Mouse (Mus musculus) brain, embryonic 18.5 days (tissue): ENCODE results near the gene C3ar1.

Source experiments
- DNase-seq: peaks from one replicate; pipeline ENCODE4 v3.0.0-alpha.2; 2012; ENCODE audit warnings: low read depth, low spot score

C3ar1 gene

DNA sequence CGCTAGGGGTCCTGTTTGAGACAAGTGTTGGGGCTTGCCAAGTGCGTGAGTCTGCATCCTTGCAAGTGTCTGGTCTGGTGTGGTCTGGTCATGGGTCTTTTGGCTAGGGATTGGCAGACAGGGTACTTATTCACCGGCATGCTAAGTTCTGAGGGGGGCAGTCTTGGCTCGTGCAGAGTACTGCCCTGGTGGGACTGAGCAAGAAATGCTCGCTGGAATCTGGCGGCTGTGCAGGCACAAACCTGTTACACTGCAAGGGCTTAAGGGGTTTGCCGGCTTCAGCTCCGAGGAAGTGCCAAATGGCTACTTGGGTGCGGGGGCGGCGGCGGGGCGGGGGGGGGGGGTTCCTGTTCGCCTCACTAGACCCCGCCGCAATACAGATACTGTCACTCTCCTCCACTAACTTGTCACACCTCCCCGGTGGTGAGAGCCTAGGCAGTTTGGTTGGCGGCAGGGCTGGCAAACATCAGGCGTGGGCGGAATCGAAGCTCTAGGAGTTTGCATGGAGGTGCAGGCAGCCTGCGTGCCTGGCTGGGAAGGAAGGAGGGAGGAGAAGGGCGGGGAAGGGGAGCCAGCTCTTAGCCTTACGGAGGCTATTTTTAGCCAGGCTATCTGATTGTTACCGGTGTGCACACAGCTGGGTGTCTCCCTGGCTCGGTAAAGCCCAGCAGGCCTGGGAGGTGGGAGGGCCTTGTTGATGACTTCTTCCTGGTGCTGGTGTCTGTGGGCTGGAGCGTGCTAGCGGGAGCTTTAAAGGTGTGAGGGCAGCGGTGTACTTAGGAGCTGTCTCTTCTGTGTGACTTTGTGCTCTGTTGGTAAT lies 29.8 kb downstream of the C3ar1 start:
- DNase-seq: no peak

DNA sequence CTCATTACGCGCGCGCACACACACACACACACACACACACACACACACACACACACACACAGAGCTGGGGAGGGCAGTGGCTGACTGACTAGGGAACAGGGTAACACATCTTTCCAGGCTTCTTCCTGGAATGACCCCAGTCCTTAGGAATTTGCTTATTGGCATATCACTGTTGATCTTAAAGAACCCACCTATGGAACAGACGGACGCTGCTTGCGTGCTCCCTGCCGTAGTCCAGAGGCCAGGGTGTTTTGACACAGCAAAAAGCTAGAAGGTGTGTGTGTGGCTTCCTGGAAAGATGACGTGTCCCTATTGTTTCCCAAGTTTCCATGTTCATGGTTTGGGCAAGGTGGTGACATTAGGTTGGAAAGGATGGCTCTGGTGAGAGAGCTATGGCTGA lies 30.8 kb downstream of the C3ar1 start:
- no peak for DNase-seq

DNA sequence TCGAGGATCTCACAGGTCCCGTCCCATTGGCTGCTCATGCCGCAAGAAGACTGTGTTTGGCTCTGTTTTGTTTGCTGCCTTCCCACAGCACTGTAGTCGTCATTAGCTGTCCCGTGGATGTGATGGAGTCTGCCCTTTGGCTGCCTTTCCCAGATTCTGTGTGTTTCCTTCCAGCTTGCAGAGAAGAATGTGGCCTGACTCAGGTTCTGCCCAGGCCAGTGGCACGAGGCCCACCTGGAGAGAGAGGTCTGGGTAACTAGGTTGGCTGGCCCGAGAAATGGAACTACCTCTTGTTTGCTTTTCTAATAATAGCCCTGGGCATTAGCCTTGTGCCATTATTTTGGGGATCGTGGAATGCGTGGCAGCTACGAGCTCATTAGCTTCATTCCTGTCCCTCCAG lies 31.9 kb downstream of the C3ar1 start:
- no peak for DNase-seq

DNA sequence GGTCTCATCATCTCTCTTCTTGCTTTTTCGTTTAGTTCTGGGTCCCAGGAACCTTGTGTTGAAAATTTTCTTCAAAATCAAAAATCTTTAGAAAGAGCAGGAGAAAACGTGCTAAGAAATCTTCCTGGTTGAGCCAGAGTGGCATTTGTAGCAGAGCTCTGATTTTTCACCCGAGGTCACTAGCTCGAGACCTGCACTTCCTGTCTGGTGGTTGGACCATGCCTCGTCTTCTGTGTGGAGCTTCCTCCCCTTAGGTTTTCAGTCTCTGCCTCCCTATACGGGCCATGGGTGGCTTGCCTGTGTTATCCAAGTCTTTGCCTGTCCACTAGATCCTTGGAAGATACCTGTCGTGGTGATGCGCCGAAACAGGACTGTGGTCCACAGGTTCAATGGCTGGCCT lies 34.1 kb downstream of the C3ar1 start:
- no peak for DNase-seq

DNA sequence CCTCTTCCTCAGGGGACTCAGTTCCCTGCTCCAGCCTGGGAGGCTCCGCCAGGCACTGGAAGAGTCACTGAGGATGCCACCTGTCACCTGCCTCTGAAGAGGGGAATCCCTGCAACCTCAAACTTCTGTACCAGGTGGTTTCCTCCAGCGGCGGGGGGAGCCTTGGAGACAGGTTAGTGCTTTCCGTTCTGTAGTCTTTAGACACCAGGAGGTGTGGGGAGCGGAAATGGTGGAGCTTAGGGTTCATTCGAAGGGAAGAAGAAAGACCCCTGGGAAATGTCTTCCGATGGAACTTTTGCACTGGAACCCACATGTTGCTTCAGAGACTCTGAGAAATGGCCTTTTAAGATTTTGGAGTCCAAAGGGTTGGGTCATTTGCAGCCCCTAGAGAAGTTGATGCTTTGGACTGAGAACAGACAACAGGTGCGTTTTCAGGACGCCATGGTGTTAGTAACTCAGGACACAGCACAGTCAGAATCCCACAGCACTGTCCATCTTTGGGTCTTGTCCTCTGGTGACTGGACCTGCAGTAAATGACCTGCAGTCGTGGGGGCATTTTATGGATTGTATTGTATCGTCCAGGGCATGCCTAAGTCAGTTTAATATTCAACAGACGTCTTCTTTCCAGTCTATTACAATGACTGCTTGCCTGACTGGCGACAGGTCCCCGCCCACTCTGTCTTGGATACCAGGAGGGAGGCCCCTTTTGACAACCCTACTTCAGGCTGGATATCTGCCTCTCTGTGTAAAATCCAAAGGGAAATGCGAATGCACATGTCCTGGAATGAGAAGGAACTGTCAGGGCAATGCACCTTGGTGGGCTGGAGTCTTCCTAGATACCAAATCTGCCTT lies 34.9 kb downstream of the C3ar1 start:
- no peak for DNase-seq

DNA sequence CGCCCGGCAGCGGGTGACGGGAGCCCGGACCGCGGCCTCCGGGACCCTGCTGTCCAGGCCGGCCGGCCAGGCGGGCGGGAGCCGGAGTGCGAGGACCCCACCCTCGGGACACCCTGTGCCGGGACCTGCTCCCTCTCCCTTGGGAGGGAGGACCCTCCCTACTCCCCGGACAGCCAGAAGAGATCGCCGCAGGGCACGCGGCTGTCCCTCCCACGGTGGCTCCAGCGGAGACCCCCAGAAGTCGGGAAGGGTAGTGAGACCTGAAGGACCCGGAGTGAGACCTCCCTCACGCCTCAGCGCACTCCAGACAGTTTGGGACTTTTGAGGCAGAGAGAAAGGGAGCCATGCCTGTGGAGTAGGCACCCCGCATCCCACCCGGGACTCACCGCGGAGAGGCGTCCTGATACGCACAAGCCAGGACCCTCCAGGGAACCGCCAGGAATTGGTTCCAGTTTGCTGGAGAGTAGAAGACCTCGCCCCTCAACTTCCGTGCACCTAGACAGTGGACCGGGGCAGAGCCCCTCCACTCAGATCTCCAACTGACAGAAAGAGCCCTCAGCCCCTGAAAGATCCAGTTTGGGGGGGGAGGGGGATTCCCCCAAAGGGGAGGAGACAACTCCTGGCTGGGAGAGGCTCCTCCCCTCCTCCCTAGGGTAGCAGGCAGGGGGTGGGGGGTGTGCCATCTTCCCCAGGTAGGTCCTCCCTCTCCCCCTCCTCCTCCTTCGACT lies 35.7 kb downstream of the C3ar1 start:
- no peak for DNase-seq

DNA sequence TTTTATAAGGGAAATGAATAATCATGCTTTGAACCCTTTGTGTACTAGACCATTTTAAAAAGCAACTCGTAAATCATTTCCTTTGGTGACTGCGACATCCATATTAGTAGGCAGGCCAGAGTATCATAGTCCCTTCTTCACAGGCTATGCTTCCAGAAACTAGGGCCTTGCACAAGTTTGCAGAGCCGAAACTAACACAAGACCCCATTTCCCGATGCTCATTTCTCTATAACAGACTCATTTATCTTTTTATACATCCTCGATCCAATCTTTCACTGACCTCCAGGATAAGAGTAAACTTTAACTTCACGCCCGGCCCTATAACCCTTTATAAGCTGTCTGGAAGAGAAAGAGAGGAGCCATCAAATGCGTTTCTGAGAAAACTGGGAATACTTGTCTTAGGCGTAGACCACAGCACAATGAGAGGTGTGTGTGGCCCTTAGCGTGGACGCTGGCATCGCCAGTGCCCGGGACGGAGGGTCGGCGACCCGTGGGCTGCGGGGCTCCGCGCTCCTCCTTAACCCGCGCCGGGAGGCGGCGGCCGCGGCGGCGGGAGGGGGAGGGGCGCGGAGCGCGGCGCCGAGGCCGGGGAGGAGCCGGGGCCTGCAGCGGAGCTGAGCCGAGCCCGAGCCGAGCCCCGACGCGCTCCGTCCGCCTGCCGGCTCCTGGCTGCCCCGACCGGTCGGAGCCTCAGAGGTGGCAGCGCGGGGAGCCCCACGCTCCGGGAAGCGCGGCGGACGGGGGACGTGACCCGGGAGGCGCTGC lies 36.5 kb downstream of the C3ar1 start, which contains the start of gene Foxj2:
Foxj2 (plus strand) TSS at position 609 of the 765 bp plus-strand sequence.
- no peak for DNase-seq

DNA sequence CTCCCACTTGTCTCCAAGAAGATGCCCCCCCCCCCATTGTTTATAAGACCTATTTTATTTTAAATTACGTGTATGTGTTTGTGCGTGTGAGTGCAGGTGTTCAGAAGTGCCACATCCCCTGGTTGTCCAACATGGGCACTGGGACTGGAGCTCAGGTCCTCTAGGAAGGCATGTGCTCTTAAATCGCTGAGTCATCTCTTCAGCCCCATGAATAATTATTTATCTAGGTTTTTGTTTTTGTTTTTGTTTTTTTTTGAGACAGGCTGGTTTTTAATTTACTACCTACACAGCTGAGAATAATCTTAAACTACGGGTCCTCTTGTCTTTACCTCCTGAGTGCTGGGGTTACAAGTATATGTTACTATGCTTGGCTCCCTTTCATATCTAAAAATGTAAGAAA lies 42.3 kb downstream of the C3ar1 start:
- no peak for DNase-seq

DNA sequence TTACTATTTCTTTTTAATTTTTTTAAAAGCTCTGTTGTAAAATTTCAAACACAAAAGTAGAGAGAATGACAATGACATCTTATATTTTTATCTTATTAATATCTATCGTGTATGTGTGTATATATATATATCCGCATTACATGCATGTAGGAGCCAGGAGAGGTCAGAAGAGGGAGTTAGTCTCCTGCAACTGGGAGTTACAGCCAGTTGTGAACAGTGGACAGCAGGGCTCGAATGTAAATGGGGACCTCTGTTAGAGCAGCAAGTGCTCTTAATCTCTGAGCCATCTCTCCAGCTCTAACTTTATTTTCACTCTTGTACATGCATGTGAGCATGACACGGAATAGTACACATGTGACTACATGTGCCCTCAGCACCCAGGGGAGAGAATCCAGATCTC lies 43.2 kb downstream of the C3ar1 start:
- no peak for DNase-seq

DNA sequence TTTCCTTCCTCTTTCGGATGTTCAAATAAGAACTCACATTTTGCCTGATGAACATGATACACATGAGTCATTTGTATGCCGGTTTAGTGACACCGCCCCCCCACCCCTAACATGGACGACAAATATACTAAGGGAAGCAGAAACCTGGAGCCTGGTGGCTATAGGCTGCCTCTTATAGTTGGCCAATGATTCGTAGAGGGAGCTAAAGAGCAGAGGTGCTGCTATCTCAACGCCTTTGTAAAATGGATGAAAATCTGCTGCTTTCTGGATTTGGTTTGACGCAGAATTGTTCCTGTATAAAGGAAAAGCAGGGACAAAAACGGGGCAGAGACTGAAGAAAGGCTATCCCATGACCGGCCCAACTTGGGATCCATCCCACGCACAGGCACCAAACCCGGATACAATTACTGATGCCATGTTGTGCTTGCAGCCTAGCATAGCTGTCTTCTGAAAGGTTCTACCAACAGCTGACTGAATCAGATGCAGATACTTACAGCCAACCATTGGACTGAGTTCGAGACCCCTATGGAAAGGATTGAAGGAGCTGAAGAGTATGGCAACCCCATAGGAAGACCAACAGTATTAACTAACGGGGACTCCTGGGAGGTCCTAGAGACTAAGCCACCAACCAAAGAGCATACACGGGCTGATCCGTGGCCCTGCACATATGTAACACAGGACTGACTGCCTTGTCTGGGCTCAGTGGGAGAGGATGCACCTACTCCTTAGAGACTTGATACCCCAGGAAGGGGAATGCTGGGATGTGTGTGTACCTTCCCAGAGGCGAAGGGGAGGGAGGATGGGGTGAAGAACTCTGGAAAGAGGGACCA lies 44.0 kb downstream of the C3ar1 start:
- DNase-seq: no peak

DNA sequence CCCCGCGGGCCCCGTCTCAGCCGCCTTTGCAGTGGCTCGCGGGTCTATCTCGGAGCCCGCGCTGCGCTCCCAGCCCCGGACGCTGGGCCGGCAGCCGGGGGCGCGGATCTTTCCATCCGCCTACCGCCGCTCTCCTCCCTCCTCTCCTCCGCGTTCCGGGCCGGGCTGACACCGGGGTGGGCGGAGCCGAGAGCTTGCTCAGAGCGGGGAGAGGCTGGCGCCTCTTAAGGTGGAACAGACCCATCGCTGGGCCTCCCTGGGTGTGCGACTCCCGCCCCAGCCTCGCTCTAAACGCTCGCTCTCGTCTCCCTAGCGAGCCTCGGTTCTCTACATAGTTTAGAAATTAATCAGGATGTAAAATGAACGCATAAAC lies 44.7 kb downstream of the C3ar1 start:
- peak; percentile 79 for DNase-seq

DNA sequence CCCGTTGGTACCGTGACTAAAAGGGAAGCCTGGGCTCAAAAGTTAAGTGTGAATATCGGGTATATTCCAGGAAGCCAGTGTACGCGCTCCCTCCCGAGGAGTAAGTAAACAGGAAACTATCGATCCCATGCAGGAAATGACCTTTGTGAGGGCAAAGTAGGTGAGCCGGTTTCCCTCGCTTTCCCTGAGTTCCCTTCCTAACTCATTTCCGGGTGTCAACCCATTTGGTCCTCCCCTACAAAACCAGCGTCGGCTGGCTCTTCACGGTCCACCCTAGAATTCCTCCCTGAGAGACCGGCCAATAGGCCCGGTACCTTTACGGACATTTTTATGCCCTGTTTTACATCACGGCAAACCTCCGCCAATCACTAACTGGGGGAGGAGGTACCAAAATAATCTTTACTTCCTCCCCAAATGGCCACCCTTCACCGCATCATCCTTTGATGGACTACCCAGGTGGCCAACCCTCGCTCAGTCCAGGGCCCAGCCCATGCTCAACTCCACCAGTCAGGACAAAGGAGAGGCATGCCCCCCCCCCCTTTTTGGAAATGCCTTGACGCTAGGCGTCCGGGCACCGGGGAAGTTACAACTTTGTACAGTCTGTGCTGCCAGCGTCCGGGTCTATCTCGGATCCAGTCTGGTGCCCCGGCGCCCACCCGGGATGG lies 45.2 kb downstream of the C3ar1 start:
- DNase-seq: peak; percentile 99

DNA sequence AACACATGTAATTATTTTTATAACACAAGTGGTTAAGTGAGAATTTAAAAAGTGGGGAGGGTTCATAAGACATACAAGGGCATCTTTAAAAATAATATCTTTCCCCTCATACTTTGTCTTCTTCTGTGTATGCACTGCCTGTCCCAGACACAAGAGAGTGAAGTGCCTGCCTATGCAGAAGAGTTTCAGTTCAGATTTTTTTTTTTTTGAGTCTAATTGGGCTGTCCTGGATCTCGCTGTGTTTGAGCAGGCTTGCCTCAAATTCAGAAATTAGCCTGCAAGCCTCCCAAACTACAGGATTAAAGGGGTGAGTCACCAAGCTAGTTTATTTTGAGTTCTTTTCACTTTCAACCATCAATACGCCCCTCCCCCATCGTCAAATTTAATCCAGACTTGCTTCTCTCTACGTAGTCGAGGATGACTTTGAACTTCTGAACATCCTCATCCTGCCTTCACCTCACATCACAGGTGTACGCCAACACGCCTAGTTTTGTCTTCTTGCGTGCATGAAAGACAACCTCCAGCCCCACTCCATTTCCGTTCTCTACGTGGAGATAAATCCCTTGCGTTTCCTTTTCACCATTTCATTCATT lies 45.8 kb downstream of the C3ar1 start:
- DNase-seq: no peak

DNA sequence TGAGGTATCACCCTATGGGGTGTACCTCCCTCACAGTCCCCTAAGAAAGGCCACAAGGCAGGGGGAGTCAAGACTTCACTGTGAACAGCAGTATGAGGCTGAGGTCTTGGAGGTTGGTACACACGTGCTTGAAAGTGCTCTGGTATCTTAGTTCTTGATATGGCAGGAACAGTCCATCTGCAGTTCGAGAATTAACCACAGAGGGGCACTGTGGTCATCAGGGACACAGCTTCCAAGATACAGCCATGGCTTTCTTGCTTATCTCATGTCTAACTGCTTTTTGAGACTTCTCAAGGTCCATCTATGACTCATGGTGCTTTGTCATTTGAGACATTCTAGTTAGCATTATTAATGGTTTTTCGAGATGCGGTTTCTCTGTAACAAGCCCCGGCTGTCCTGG lies 51.5 kb downstream of the C3ar1 start:
- no peak for DNase-seq

DNA sequence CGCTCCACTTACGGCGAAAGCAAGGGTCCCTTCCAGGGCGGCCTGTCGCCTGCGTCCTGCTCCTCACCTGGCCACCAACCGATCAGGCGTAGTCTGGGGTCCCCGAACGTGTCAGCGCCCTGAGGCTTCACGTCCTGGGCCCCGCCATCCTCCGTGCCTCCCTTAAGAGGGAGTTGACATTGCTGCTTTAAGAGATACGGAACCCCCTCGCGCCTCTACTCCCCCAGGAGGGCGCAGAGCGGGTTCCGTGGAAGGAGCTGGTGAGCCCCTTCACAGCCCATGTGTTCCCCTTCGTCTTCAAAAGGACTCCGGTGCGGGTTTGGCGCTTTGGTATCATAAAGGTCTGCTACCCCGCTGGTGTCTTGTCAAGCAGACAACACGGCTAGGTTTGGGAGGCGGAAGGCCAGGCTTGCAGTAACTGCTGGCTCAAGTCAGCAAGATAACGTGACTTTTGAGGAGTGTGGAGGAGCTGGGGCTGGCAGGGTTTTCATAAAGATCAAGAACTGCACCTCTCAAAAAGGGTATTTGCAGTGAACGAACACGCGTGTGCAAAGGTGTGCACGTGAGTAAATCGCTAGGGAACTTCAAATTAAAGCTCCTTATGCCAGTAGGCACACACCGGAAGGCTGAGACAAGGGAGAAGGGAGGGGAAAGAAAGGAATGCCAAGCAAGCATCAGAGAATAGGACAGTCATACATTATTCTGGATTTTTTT lies 54.0 kb downstream of the C3ar1 start:
- DNase-seq: no peak

DNA sequence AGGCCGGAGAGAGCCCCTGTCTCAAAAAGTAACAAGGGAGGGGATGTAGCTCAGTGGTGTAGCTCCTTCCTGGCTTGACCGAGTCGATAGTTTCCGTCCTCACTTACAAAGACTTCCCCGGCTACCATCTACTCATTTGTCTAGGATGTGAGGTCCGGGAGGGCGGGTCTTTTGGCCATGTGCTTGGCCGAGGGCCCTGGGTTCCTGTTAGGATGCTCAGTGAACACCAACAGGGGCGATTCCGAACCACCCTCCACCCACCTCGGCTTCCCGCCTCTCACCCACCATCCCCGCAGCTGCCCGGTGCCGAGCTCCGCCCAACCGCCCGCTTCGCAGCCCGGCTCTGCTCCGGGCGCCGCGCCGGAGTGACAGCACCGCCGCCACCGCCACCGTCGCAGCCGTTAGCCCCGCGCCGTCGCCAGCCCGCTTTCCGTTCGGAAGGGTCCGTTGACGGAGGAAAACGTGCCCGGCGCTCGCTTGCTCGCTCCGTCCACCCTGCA lies 54.6 kb downstream of the C3ar1 start, which contains the start of gene Slc2a3:
Slc2a3 (minus strand) TSS at position 340 of the 500 bp plus-strand sequence.
- no peak for DNase-seq

DNA sequence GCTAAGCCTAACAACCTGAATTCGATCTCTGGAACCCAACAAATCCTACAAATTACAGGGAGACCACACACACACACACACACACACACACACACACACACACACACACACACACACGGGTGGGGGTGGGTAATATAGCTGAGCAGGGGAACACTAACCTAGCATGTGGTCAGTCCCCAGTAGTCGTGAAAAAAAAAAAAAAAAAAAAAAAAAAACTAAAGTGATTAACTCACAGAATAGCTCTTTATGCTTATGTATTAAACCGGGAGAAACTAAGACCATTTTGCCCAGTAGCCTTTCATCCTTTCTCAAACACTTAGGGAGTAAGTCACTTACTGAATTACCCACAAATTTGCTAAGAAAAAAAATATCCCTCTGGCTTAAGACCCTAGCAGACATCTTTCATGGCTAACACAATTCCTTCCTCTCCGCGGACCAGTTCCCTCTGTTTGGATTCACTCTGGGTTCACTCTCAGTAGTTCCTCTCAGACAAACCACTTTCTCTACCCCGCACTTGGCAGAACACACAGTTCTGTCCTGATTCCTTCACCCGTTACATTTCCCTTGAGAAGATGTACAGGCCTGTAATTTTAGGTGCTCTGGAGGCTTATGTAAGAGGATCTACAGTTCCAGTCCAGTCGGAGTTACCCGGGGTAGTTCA lies 55.2 kb downstream of the C3ar1 start:
- no peak for DNase-seq
